Mouse (Mus musculus) CH12.LX (cell line): ENCODE data around the gene Atp5g2.

Experiments
- CTCF ChIP-seq, 2 experiments: IDR thresholded peaks in 1 of 2; conservative IDR thresholded peaks in 1 of 2; 2 replicates each; pipeline ENCODE4 v1.5.1; 2011 to 2012; ENCODE audit warnings: low read depth in 2 of 2, low read length in 2 of 2, improper control_type of control experiment in 1 of 2, inconsistent platforms in 1 of 2, mild to moderate bottlenecking in 1 of 2, moderate library complexity in 1 of 2
- KAT2A ChIP-seq: IDR thresholded peaks from 2 replicates; pipeline ENCODE4 v1.6.1; 2012; ENCODE audit warnings: low read length, improper control_type of control experiment, inconsistent platforms; ENCODE audit not compliant: insufficient replicate concordance
- POLR2A ChIP-seq: IDR thresholded peaks from 2 replicates; pipeline ENCODE4 v1.6.1; 2011; ENCODE audit warnings: low read depth, mild to moderate bottlenecking, improper control_type of control experiment, low read length
- POLR2AphosphoS2 ChIP-seq: IDR thresholded peaks from 2 replicates; pipeline ENCODE4 v1.6.1; 2011; ENCODE audit warnings: low read depth, low read length, improper control_type of control experiment
- SMC3 ChIP-seq: IDR thresholded peaks from 2 replicates; pipeline ENCODE4 v1.6.1; 2011; ENCODE audit warnings: low read depth, low read length, improper control_type of control experiment
- USF1 ChIP-seq: IDR thresholded peaks from 2 replicates; pipeline ENCODE4 v1.6.1; 2014; ENCODE audit warnings: low read depth, mild to moderate bottlenecking, inconsistent platforms, low read length, improper control_type of control experiment

DNA sequence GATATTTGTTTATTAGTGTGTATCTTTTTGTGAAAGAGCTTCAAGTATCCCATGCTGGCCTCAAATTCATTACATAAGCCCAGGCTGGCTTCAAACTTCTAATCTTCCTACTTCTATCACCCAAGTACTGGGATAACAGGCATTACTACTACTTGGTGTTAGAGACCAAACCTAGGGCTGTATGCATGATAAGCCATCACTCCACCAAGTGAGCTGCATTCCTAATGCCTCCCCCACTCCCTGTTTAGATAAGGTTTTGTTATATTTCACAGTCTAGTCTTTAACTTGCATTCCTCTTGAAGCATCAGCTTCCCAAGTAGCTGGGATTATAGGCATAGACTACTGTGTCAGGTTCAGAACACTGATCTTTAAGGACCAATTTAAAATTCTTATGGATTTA lies 57.9 kb downstream of the Atp5g2 start:
- TF ChIP-seq USF1 (no peak), POLR2A (no peak), POLR2AphosphoS2 (no peak), KAT2A (no peak), CTCF (conservative IDR thresholded peaks at IDR 0.05 in 1 of 2, IDR thresholded peaks at IDR 0.05 in 1 of 2; ENCODE audit: low read depth in 2 of 2, low read length in 2 of 2) (no peak), SMC3 (no peak)
